Mouse (Mus musculus): ENCODE results near the gene Pid1. TPM values are rescaled to one million over a fixed set of nuclear protein-coding genes. Genes with fewer than 3 reads are reported as not detected.
"Not testable (repeated sequence)": the region's sequence is repeated elsewhere in the genome, so short reads cannot be mapped to it uniquely, and the experiment has no call there.

Gene Pid1
- polyA plus RNA-seq, 1 experiment from 2014 or later, result 51.7 TPM

DNA sequence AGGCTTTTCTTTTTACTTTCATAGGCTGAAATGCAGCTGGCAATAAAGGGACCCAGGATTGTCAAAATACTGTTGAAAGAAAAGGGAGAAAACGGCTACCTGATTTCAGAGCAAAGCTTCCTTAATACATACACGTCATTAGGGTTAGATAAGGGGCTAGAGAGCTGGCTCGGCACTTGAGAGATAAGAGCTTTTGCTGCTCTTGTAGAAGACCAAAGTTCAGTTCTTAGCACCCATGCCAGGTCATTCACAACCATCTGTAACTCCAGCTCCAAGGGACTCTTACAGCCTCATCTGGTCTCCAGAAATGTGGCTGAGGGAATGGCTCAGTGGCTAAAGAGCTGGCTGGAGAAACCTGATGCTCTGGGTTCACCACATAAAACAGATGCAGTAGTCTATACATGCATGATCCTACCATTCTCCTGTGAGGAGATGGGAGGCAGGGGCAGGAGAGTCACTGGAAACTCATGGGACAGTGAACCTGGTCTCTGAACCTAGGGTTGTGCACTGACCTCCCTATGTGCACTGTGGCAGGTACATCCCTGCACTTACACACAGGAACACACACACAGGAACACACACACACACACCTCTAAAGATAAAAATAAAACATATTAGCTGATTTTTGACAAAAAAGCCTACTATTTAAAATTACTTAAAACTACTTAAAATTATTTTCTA is 16.0 kb downstream of the Pid1 start:
- H3K27ac ChIP-seq, result no peak overlapping the region
- H3K9me3 ChIP-seq, result no peaks in the 10 kb centered on the region
- H3K36me3 ChIP-seq, result no peaks in the 10 kb centered on the region
- WGBS, result 91% methylated on average over 3 of the region's 3 CpGs
- no peaks in the 10 kb centered on the region for H3K4me1 ChIP-seq (replicated peaks)
- DNase-seq (ENCODE audit: low spot score), result no peak
- H3K4me3 ChIP-seq, result no peak overlapping the region
- H3K27me3 ChIP-seq (ENCODE audit: insufficient read depth, poor library complexity, severe bottlenecking), result no peaks in the 10 kb centered on the region

DNA sequence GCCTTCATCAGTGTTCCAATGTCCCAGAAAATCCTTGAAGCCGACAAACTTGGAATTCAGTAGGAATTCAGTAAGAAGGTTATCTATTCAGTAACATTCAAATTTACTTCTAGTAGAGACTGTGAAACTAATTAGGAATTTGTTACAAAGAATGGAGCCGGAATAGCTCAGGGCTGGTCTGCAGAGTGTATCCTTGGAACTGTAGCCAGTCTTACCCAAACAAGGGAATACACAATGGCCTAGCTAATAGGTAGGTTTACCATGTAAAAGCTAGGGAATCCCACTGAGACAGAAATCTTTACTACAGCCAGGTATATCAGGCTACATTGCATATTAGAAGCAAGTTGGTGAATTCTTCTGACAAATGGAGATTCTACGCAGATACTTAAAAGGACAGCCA is 31.2 kb downstream of the Pid1 start:
- DNase-seq (ENCODE audit: low spot score); H3K36me3 ChIP-seq; H3K27me3 ChIP-seq (ENCODE audit: insufficient read depth, poor library complexity, severe bottlenecking); H3K9me3 ChIP-seq; H3K27ac ChIP-seq; H3K4me3 ChIP-seq; H3K4me1 ChIP-seq (replicated peaks): not testable (repeated sequence)
- 33% methylated on average over 3 of the region's 3 CpGs for WGBS

- not testable (repeated sequence) for H3K27me3 ChIP-seq (ENCODE audit: insufficient read depth, poor library complexity, severe bottlenecking); H3K9me3 ChIP-seq; DNase-seq (ENCODE audit: low spot score); H3K27ac ChIP-seq; H3K36me3 ChIP-seq; H3K4me3 ChIP-seq
- peaks cover 11% of the 10 kb centered on the region; the same call in 1 of the 2 replicates for H3K4me1 ChIP-seq (replicated peaks)
- WGBS, result 84% methylated on average over 12 of the region's 12 CpGs
These were observed 32.1 kb downstream of the Pid1 start for GRCm38 (mm10) chr1:84331861-84332260.

GRCm38 (mm10) chr1:84325309-84325708 is 38.7 kb downstream of the Pid1 start:
- H3K4me1 ChIP-seq (replicated peaks), result 0 out of 2 replicates have a peak, but pooled peaks cover 9% of the 10 kb centered on the region
- H3K36me3 ChIP-seq, result no peaks in the 10 kb centered on the region
- no peak overlapping the region for H3K27ac ChIP-seq
- H3K9me3 ChIP-seq, result no peaks in the 10 kb centered on the region
- DNase-seq (ENCODE audit: low spot score), result no peak
- 64% methylated on average over 3 of the region's 3 CpGs for WGBS
- H3K27me3 ChIP-seq (ENCODE audit: insufficient read depth, poor library complexity, severe bottlenecking), result no peaks in the 10 kb centered on the region
- H3K4me3 ChIP-seq, result no peak overlapping the region

DNA sequence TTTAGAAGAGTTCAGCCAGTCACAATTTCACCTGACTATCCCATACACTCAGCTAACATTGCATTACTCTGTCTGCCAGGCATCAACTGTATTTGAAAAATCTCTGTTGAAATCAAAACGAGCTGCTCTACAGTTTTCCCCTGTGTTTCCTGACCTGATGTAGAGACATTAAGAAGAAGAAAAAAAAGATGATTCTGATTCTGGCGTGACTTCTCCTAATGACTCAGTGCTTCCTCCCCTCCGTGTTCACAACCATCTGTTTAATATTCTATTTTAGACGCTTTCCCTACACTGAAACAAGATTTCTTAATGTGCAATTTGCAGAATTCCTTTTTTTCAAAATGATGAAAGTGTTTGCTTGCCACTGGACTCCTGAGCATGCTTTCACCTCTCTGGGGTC is 42.7 kb downstream of the Pid1 start:
- Histone ChIP-seq H3K27me3 (ENCODE audit: insufficient read depth, poor library complexity, severe bottlenecking) (no peaks in the 10 kb centered on the region), H3K9me3 (no peaks in the 10 kb centered on the region), H3K27ac (no peak overlapping the region), H3K4me3 (no peak overlapping the region), H3K36me3 (no peaks in the 10 kb centered on the region), H3K4me1 (replicated peaks) (no peaks in the 10 kb centered on the region)
- DNase-seq (ENCODE audit: low spot score), result no peak
- WGBS, result 84% methylated on average over 4 of the region's 4 CpGs

GRCm38 (mm10) chr1:84318569-84318968 is 45.4 kb downstream of the Pid1 start:
- Histone ChIP-seq H3K27ac (no peak overlapping the region), H3K36me3 (no peaks in the 10 kb centered on the region), H3K4me1 (replicated peaks) (no peaks in the 10 kb centered on the region), H3K9me3 (no peaks in the 10 kb centered on the region), H3K4me3 (no peak overlapping the region), H3K27me3 (ENCODE audit: insufficient read depth, poor library complexity, severe bottlenecking) (no peaks in the 10 kb centered on the region)
- DNase-seq (ENCODE audit: low spot score), result no peak
- WGBS, result 85% methylated on average over 1 of the region's 1 CpGs

DNA sequence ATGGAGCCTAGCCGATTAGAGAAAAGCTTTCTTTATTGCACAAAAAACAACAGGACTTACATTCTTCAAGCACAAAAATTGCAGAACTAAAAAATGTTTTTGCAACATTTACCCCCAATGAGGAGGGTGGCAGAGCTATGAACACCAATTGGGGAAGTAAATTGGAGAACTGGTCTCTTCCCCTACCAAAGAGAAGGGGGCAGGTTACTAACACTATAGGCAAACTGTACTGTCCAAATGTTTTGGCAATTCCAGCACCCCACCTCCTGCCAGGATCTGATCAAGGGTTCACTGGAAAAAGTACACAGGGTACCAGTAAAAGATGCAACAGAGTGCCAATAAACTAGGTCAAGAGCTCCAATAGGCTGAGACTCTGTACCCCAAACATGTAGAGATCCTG is 46.2 kb downstream of the Pid1 start:
- H3K4me1 ChIP-seq (replicated peaks), result no peaks in the 10 kb centered on the region
- DNase-seq (ENCODE audit: low spot score), result no peak
- no peak overlapping the region for H3K27ac ChIP-seq
- no peaks in the 10 kb centered on the region for H3K36me3 ChIP-seq
- H3K4me3 ChIP-seq, result no peak overlapping the region
- no peaks in the 10 kb centered on the region for H3K27me3 ChIP-seq (ENCODE audit: insufficient read depth, poor library complexity, severe bottlenecking)
- no peaks in the 10 kb centered on the region for H3K9me3 ChIP-seq
- 98% methylated on average over 1 of the region's 1 CpGs for WGBS

DNA sequence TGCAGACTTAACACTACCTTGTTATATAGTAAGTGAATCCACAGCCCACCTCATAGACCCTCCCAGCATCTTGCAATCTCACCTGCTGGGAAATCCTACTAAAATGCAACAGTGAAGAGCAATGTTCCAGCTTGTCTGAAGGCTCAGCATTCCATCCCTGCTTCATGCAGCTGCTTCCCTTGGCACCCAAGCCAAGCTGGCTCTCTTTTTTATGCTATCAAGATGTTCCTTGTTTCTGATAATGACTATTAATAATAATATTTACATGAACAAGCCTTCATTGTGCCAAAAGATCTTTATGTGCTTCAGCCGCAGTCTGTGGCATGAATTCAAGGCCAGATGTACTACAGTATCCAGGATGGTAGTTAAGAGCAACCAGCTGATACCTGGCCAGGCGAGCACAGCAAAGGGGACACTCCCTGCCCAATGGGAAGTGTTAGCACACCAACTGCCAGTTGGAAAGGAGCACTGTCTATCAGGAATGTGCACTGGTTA is 54.0 kb downstream of the Pid1 start:
- Histone ChIP-seq H3K4me1 (replicated peaks) (no peaks in the 10 kb centered on the region), H3K27ac (no peak overlapping the region), H3K36me3 (no peaks in the 10 kb centered on the region), H3K9me3 (no peaks in the 10 kb centered on the region), H3K27me3 (ENCODE audit: insufficient read depth, poor library complexity, severe bottlenecking) (no peaks in the 10 kb centered on the region), H3K4me3 (no peak overlapping the region)
- 90% methylated on average over 2 of the region's 2 CpGs for WGBS
- no peak for DNase-seq (ENCODE audit: low spot score)

DNA sequence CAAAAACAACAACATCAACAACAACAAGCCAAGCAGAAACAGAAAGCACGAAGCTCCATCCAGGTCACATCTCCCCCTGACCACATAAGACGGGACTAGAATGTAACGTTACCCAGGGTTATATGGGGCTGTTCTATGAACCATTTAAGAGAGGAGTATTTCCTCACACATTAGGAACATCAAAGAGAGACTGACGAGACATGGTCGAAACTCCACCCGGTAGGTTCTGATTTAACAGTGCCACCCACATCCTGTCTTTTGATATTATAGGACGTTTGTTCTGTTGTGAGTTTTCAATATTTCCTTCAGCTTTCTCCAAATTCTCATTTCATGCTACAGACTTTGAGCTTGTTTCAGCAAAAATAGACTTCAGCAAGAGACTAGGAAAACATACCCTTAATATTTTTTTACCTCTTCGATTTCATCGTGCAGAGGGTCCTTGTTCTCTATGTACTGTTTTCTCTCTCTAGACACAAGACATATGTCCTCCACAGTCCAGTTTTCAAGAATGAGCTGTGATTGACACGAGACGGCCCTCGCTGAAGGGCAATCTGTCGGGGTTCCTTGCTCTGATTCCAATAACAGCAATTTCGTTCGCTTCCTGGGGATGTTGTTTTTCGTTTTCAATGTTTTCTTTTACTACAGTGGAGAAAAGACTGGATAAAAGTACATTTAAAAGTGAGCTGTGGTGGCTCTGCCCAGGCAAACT is 58.1 kb downstream of the Pid1 start:
- 80% methylated on average over 16 of the region's 16 CpGs for WGBS

GRCm38 (mm10) chr1:84302788-84303187 is 61.2 kb downstream of the Pid1 start:
- no peak for DNase-seq (ENCODE audit: low spot score)
- Histone ChIP-seq H3K9me3 (no peaks in the 10 kb centered on the region), H3K36me3 (no peaks in the 10 kb centered on the region), H3K27me3 (ENCODE audit: insufficient read depth, poor library complexity, severe bottlenecking) (no peaks in the 10 kb centered on the region), H3K4me1 (replicated peaks) (no peaks in the 10 kb centered on the region), H3K4me3 (no peak overlapping the region), H3K27ac (no peak overlapping the region)
- WGBS, result 83% methylated on average over 3 of the region's 3 CpGs

More for the DNA sequence above, 58.1 kb downstream of the Pid1 start:
- Histone ChIP-seq H3K9me3 (no peaks in the 10 kb centered on the region), H3K27me3 (ENCODE audit: insufficient read depth, poor library complexity, severe bottlenecking) (no peaks in the 10 kb centered on the region), H3K27ac (no peak overlapping the region), H3K36me3 (no peaks in the 10 kb centered on the region), H3K4me1 (replicated peaks) (no peaks in the 10 kb centered on the region), H3K4me3 (no peak overlapping the region)
- no peak for DNase-seq (ENCODE audit: low spot score)

DNA sequence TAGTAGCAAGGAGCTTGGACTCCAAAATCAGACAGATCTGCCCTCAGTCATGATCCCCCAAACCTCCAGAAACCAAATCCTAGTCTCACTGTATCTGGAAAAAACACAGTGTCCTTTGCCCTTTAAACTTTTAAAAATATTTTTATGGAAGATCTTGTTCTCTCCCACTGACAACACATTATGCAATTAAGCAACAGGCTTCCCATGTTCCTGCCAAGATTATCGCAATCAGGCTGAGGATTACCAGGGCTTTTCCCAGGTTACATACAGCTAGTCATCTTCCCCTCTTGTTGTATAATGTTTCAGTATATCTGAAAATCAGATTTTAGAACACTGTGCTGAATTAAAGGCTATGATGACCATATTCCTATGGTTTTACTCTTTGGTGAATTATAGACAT is 64.3 kb downstream of the Pid1 start:
- no peak overlapping the region for H3K4me3 ChIP-seq
- H3K36me3 ChIP-seq, result no peaks in the 10 kb centered on the region
- WGBS, result 91% methylated on average over 1 of the region's 1 CpGs
- no peak for DNase-seq (ENCODE audit: low spot score)
- H3K9me3 ChIP-seq, result no peaks in the 10 kb centered on the region
- H3K27me3 ChIP-seq (ENCODE audit: insufficient read depth, poor library complexity, severe bottlenecking), result no peaks in the 10 kb centered on the region
- H3K4me1 ChIP-seq (replicated peaks), result no peaks in the 10 kb centered on the region
- no peak overlapping the region for H3K27ac ChIP-seq

DNA sequence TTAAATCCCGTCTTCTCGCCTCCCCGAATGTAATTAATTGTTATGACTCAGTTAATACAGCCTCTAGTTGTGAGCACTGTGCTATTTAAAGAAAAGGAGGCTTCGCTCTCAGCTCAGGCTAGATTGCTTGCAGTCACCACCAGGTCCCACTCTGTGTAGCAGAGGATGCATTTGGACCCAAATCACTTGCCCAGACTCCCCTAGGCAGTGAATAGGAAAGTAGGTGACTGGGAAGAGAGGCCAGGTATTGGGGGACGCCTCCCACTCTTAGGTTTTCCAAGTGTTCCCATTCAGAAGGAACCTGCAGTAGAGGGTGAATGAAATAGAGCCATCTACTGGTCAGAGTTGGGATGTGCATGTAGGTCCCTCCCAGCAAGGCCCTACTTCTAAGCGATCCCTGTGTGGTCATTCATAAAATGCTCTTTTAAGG is 77.3 kb downstream of the Pid1 start:
- Histone ChIP-seq H3K9me3 (no peaks in the 10 kb centered on the region), H3K4me3 (no peak overlapping the region), H3K27me3 (ENCODE audit: insufficient read depth, poor library complexity, severe bottlenecking) (peaks cover 27% of the 10 kb centered on the region), H3K27ac (no peak overlapping the region), H3K36me3 (no peaks in the 10 kb centered on the region), H3K4me1 (replicated peaks) (peaks cover 15% of the 10 kb centered on the region)
- 44% methylated on average over 6 of the region's 6 CpGs for WGBS
- DNase-seq (ENCODE audit: low spot score), result peak; percentile 53

- H3K9me3 ChIP-seq, result no peaks in the 10 kb centered on the region
- H3K4me1 ChIP-seq (replicated peaks), result peaks cover 15% of the 10 kb centered on the region
- 84% methylated on average over 7 of the region's 7 CpGs for WGBS
- no peak for DNase-seq (ENCODE audit: low spot score)
- H3K4me3 ChIP-seq, result no peak overlapping the region
- peaks cover 27% of the 10 kb centered on the region for H3K27me3 ChIP-seq (ENCODE audit: insufficient read depth, poor library complexity, severe bottlenecking)
- no peaks in the 10 kb centered on the region for H3K36me3 ChIP-seq
- H3K27ac ChIP-seq, result no peak overlapping the region
These were observed 78.4 kb downstream of the Pid1 start for GRCm38 (mm10) chr1:84285620-84286019.
